Mouse (Mus musculus) lung, adult 2 months (tissue): Measurements from ENCODE around the gene Nphp3. TPM values are rescaled to one million over a fixed set of nuclear protein-coding genes. Genes with fewer than 3 reads are reported as not detected.

Experiments
- DNase-seq: peaks from one replicate; pipeline ENCODE4 v3.0.0; 2022
- H3K4me1 ChIP-seq: fragments of 200-500 bp; 2 replicates; pipeline ENCODE4 v1.6.1; 2011; ENCODE audit warnings: low read length; ENCODE audit not compliant: control insufficient read depth, insufficient read depth
- H3K4me3 ChIP-seq: fragments of 200-500 bp; replicated peaks from 2 replicates; pipeline ENCODE3; 2011; ENCODE audit warnings: low read depth, mild to moderate bottlenecking, control low read depth, low read length; ENCODE audit errors: extremely low read depth
- CTCF ChIP-seq: fragments of 200-500 bp; IDR thresholded peaks from 2 replicates; pipeline ENCODE4 v1.5.1; 2011; ENCODE audit warnings: mild to moderate bottlenecking, low read length, control low read depth; ENCODE audit not compliant: insufficient read depth
- POLR2A ChIP-seq: fragments of 200-500 bp; IDR thresholded peaks from 2 replicates; pipeline ENCODE4 v1.6.1; 2011; ENCODE audit warnings: low read depth, mild to moderate bottlenecking, control low read depth, low read length, borderline replicate concordance; ENCODE audit errors: extremely low read depth
- WGBS: fragments of 180-500 bp; shearing (Covaris S2); methylation state at CpG from one replicate; pipeline ENCODE4 v1.1.7; 2018; 5-methylcytosine and 5-hydroxymethylcytosine counted together
- polyA plus RNA-seq: library from polyadenylated mRNA; depleted of rRNA; stranded (reverse); fragments of >200 nt; gene quantifications from 2 replicates; pipeline ENCODE4 v1.2.3, GENCODE M21; 2012

Nphp3 gene
- polyA plus RNA-seq, 1 experiment, result 8.4 TPM

DNA sequence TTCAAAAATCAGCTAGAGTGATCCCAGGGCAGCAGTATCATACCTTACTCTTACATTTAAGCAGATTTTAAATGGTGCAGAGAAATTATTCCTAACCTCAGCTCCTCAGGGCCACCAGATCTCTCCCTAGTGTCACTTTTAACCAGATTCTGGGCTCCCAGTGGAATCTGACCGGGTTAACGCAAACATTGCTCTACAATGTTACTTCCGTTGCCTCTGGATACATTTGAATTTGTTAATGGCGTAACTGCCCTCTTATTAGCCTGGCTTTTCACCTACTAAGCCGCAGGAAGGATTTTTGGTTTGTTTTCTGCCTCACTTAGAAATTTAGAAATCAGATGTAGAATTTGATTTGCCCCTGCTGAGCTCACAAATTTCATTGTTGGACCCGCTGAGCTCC is 32.4 kb downstream of the Nphp3 start:
- 79% methylated on average over 6 of the region's 6 CpGs for WGBS
- DNase-seq, result no peak
- H3K4me1 ChIP-seq, result no peaks in the 10 kb centered on the region
- TF ChIP-seq POLR2A (no peak), CTCF (no peak)
- no peak overlapping the region for H3K4me3 ChIP-seq

DNA sequence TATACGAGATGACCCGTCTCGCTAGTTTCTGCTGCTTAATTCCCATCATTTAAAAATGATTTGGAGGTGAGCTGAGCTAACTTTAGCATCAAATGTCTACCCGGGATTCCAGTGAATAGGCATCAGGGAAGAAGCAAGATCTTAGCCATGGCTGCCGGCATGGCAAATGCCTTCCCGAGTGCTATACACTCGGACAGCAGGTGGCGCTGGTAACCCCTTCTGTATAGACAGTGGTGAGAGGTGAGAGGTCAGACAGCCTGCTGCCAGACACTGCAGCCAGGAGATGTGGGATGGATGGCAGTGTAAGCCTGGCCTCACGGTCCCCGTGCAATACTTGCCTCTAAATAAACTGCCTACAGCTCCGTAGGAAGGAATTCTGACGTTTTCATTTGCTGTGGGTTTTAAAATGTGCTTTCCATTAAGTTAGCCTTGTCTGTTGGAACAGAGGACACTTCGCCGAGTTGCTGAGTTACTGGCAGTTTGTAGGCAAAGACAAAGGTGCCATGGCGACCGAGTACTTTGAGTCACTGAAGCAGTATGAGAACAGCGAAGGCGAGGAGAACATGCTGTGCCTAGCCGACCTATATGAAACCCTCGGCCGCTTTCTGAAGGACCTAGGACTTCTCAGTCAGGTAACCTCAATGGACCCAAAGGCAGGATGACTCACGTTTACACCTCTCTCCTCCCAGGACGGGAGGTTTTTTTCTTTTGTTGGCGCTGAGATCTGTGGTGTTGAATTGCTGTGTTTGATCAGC is 33.1 kb downstream of the Nphp3 start:
- TF ChIP-seq POLR2A (no peak), CTCF (peak; percentile 79)
- peak; percentile 73 for DNase-seq
- no peak overlapping the region for H3K4me3 ChIP-seq
- 53% methylated on average over 24 of the region's 24 CpGs for WGBS
- no peaks in the 10 kb centered on the region for H3K4me1 ChIP-seq

DNA sequence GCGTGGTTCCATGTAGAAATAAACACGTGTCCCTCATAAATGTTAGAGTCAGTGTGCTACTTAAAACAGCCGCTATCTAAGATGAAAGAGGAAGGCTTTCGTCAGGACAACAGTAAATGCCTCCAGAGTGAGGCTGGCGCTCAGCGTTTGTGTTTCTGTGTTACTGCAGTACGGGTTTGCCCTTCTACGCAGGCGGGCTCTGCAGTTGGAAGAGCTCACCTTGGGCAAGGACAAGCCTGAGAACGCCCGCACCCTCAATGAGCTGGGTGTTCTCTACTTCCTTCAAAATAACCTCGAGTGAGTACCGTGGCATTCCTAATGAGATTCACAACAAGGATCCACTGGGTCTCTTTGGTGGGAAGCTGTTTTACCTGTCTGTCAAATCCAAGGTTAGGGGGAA is 35.9 kb downstream of the Nphp3 start:
- no peak for TF ChIP-seq CTCF
- 89% methylated on average over 13 of the region's 13 CpGs for WGBS
- no peak for DNase-seq
- Histone ChIP-seq H3K4me1 (no peaks in the 10 kb centered on the region), H3K4me3 (no peak overlapping the region)

DNA sequence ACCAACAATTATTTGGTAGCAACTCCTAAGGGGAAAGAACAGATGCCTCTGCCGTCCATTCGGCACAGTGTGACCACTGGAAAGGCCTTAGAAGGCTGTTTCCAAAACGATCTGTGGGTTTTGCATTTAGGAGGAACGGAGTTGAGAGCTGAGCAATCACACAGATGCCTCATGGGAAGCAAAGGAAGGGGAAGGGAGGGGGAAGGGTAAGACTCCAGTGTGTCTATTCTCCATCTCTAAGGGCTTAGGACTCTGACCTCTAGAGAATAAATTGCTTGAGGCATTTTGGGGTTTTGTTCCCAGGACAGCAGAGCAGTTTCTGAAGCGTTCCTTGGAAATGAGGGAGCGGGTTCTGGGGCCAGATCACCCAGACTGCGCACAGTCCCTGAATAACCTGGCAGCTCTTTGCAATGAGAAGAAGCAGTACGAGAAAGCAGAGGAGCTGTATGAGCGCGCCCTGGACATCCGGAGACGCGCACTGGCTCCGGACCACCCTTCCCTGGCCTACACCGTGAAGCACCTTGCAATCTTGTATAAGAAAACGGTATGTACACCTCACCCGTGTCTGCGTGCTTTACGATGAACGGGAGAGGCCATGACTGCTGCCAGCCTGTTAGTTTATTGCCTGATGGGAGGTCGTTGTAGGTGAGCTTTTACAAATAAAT is 36.8 kb downstream of the Nphp3 start:
- no peak for TF ChIP-seq POLR2A
- H3K4me1 ChIP-seq, result no peaks in the 10 kb centered on the region
- DNase-seq, result no peak
- WGBS, result 89% methylated on average over 21 of the region's 21 CpGs
- H3K4me3 ChIP-seq, result no peak overlapping the region

DNA sequence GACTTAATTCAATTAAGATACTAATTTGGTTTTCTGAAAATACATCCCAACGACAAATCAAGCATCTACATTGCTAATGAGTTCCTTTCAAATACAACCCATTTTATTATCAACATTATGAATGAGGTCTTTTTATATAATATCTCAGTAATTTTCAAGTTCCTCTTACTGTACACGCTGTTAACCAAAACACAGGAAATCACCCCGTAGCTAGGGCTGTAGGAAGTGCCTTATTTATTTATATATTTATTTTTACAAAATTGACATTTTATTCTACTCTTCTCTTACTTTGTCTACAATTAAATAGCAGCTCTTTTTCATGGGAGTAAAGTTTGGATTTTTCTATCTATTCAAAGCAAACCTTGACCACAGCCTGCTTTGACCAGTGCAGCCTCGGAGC is 37.4 kb downstream of the Nphp3 start:
- 60% methylated on average over 4 of the region's 4 CpGs for WGBS
- no peak for TF ChIP-seq CTCF
- TF ChIP-seq POLR2A, result no peak
- DNase-seq, result no peak
- H3K4me1 ChIP-seq, result no peaks in the 10 kb centered on the region
- no peak overlapping the region for H3K4me3 ChIP-seq

DNA sequence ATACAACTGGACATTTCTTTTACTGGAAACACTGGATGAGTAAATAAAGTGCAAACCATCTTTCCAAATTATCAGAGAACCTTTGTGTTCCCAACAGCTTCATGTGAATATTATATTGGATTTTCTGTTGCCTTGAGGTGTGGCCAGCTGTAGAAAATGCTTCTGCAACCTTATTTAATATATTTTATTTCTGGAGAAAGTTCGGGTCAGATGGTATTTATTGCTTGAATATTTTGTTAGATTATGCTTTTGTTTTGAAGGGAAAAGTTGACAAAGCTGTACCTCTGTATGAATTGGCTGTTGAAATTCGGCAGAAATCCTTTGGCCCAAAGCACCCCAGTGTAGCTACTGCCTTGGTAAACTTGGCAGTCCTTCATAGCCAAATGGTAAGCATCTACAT is 38.0 kb downstream of the Nphp3 start, which contains the start of gene Gm28305:
Gm28305 (plus strand) TSS at position 301 of the 400 bp plus-strand sequence.
- Histone ChIP-seq H3K4me3 (no peak within 1 kb of the TSS), H3K4me1 (no peaks in the 10 kb centered on the region)
- WGBS, result 63% methylated on average over 2 of the region's 2 CpGs
- TF ChIP-seq POLR2A (no peak), CTCF (no peak)
- DNase-seq, result no peak

DNA sequence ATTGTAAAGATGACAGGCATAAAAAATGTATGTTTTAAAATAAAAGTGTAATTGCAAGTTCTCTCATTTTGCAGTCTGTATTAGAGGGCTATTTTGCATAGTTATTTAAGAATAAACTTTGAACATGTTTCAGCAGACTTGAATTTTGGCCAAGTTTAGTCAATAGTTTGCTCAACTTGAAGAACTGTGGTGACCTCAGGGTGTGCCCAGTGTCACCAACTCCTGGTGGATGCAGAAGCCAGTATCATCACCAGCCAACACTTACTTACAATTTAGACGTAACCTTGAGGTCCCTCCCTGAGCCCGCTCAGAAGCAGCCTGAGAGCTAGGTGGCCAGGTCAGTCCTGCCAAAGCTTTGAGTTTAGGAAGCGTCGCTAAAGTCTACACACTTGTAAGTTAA is 41.3 kb downstream of the Nphp3 start:
- H3K4me3 ChIP-seq, result no peak overlapping the region
- H3K4me1 ChIP-seq, result no peaks in the 10 kb centered on the region
- DNase-seq, result no peak
- TF ChIP-seq CTCF, result no peak
- no peak for TF ChIP-seq POLR2A
- WGBS, result 77% methylated on average over 4 of the region's 4 CpGs

DNA sequence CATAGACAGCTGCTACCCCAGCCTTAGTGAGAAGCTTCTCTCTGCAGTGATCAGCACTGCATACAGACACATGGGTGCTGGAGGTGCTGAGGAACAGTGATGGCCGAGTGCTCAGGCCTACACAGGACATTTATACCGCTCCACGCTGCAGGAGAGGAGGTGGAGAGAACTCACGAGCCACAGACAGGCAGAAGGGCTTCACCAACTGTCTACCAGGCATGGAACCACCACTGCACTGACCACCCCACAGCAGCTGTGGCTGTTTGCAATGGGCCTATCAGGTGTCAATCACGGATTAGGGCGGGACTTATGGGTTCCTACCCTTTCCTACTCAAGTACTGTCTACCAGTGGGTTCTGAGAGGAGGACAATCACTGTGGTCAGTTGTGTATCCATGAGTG is 48.7 kb downstream of the Nphp3 start:
- no peak for DNase-seq
- Histone ChIP-seq H3K4me3 (no peak overlapping the region), H3K4me1 (no peaks in the 10 kb centered on the region)
- TF ChIP-seq POLR2A (no peak), CTCF (no peak)
- 91% methylated on average over 6 of the region's 6 CpGs for WGBS

DNA sequence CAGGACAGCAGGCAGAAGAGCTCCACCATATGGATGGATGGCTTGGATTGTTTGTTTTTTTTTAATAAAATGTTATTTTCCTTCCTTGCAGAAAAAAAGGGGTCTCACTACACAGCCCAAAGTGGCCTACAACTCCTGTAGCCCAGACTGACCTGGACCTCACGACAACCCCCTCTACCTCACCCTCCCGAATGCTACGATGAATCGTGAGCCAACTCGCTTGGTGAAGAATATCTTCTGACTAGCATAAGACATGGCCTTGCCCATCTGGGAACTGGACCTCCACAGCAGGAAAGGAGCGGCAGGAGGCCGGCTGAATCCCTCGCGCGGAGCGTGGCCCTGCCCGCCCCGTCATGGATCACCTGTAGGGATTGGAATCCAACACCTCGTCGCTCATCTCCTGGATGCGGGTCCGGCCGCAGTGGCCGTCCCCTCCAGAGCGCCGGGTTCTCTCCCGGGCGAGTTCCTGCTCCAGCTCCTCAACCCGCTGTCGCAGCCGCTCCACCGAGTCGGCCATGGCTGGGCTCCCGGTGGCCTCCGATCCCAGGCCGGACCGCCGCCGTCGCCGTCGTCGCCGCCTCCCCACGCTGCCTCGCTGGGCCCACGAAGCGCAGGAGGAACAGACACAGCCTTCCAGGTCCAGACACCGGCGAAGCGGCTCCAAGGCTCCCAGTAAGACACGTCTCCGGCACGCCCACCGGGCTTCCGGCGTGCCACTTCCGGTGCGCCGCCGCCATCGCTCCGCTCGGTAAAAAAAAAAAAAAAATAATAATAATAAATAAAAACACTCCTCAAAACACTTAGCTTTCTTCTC is 60.3 kb downstream of the Nphp3 start, which contains the start of gene Uba5:
Uba5 (minus strand) TSS at position 705 of the 814 bp plus-strand sequence.
- Histone ChIP-seq H3K4me1 (peaks cover 5% of the 10 kb centered on the region; the same call in 1 of the 2 replicates), H3K4me3 (peak within 1 kb of the TSS; percentile 93)
- under 1% methylated on average over 59 of the region's 59 CpGs for WGBS
- no peak for TF ChIP-seq CTCF
- TF ChIP-seq POLR2A, result peak; percentile 53; the same call in 1 of the 2 replicates
- no peak for DNase-seq
